ENCODE assay signal across 27 mouse cellular contexts in genomic region chr11:71987159-71988150, GRCm38 (mm10). TPM values are rescaled to one million over a fixed set of nuclear protein-coding genes. Genes with fewer than 3 reads are reported as not detected.
A peak's percentile ranks its signal among the peaks of the same experiment; 100 is the strongest.
DNase-seq lines count a peak whose midpoint lies in the region; ATAC-seq and TF ChIP-seq lines count a peak whose summit lies in the region.
"Had no signal": no experiment of that assay in that cellular context is flagged by ENCODE, and none has a peak within 500 bp of the region (broad histone marks: within the 10 kb centered on the region; RNA-seq: fewer than 3 reads in every experiment).

No protein-coding gene starts in this region.

- H3K27ac ChIP-seq in hindbrain, embryonic 13.5 days: peak overlapping the region; percentile 58; the same call in 1 of the 2 replicates
- no peak overlapping the region for H3K27ac ChIP-seq in hindbrain, postnatal 0 days
- H3K27ac ChIP-seq in kidney, embryonic 16.5 days (ENCODE audit: low read length): no peak overlapping the region
- H3K27ac ChIP-seq in CH12.LX (ENCODE audit: insufficient read depth, low read depth): no peak overlapping the region
- H3K27ac ChIP-seq: limb, embryonic 10.5 days; limb, embryonic 15.5 days; liver, embryonic 14.5 days; macrophage; stomach, embryonic 15.5 days had no signal

- TF ChIP-seq POLR2A in CH12.LX (IDR thresholded peaks at IDR 0.05; ENCODE audit: low read depth, low read length): no peak

- in situ Hi-C loops in CH12.LX (cut with MboI; ENCODE audit: low pct_ligation_motif_present, low pct_unique_long_range_greater_than_20kb, low sequenced_read_pairs): no loop called here

- WGBS in hindbrain, embryonic 13.5 days: 64% methylated on average over 14 of the region's 14 CpGs
- WGBS in hindbrain, postnatal 0 days: 76% methylated on average over 14 of the region's 14 CpGs
- WGBS in kidney, embryonic 16.5 days: 32% methylated on average over 14 of the region's 14 CpGs

- peak; percentile 11 for DNase-seq in embryo, embryonic 11 days
- no peak for DNase-seq in embryo, embryonic 10.5 days (ENCODE audit: low spot score)
- no peak for DNase-seq in hindbrain, postnatal 0 days (ENCODE audit: low spot score)
- DNase-seq in kidney, postnatal 10 days: no peak
- peak; percentile 84 for DNase-seq in CH12.LX (ENCODE audit: extremely low read depth)
- DNase-seq: adrenal gland, adult 8-10 months; cerebellum, adult 11-12 months; cerebellum, adult 9-11 months; heart, postnatal 14 days; kidney, adult 18-20 months; lung, adult 2 months; lung, postnatal 10 days; right cerebral cortex, postnatal 25 days had no signal

- H3K79me2 ChIP-seq in CH12.LX (replicated peaks; ENCODE audit: control insufficient read depth, extremely low read depth, insufficient read depth, poor library complexity, severe bottlenecking): no peaks in the 10 kb centered on the region

- no peak for TF ChIP-seq RAD21 in CH12.LX (IDR thresholded peaks at IDR 0.05; ENCODE audit: low read depth, low read length)

- peaks cover 6% of the 10 kb centered on the region for H3K27me3 ChIP-seq in hindbrain, embryonic 13.5 days
- no peaks in the 10 kb centered on the region for H3K27me3 ChIP-seq in hindbrain, postnatal 0 days (ENCODE audit: insufficient read depth, low read length)
- peaks cover 16% of the 10 kb centered on the region; the same call in 1 of the 2 replicates for H3K27me3 ChIP-seq in kidney, embryonic 16.5 days (ENCODE audit: insufficient read depth, low read length)
- H3K27me3 ChIP-seq in CH12.LX (replicated peaks): peaks cover 7% of the 10 kb centered on the region
- H3K27me3 ChIP-seq: midbrain, embryonic 15.5 days; stomach, embryonic 15.5 days had no signal

- no peak overlapping the region for H3K9ac ChIP-seq in hindbrain, embryonic 13.5 days
- H3K9ac ChIP-seq in hindbrain, postnatal 0 days (replicated peaks; ENCODE audit: low read length): no peak overlapping the region
- H3K9ac ChIP-seq in kidney, embryonic 16.5 days (replicated peaks; ENCODE audit: low read length): 0 out of 2 replicates have a peak overlapping the region, but pooled peaks have one; percentile 12
- no peak overlapping the region for H3K9ac ChIP-seq in CH12.LX (ENCODE audit: insufficient read depth, low read depth)
- H3K9ac ChIP-seq: limb, embryonic 15.5 days; liver, embryonic 14.5 days; midbrain, embryonic 15.5 days; stomach, embryonic 15.5 days had no signal

- dilution Hi-C loops in CH12.LX (cut with MboI; ENCODE audit: extremely low pct_ligation_motif_present, extremely low pct_unique_long_range_greater_than_20kb, low sequenced_read_pairs): no loop called here

- H3K4me1 ChIP-seq in hindbrain, embryonic 13.5 days (replicated peaks): peaks cover 40% of the 10 kb centered on the region
- H3K4me1 ChIP-seq in hindbrain, postnatal 0 days (ENCODE audit: insufficient read depth, low read length): peaks cover 17% of the 10 kb centered on the region
- peaks cover 36% of the 10 kb centered on the region for H3K4me1 ChIP-seq in kidney, embryonic 16.5 days (ENCODE audit: insufficient read depth, low read length)
- H3K4me1 ChIP-seq in CH12.LX (ENCODE audit: control insufficient read depth in 1 of 2, insufficient read depth in 2 of 2): peaks cover 28 to 63% of the 10 kb centered on the region in 2 experiments
- H3K4me1 ChIP-seq: limb, embryonic 15.5 days had no signal

- no peak overlapping the region for H3K4me2 ChIP-seq in hindbrain, embryonic 13.5 days
- H3K4me2 ChIP-seq in hindbrain, postnatal 0 days (ENCODE audit: low read depth, low read length): no peak overlapping the region
- H3K4me2 ChIP-seq in kidney, embryonic 16.5 days (replicated peaks; ENCODE audit: low read depth, low read length): peak overlapping the region; percentile 23
- no peak overlapping the region for H3K4me2 ChIP-seq in CH12.LX (ENCODE audit: insufficient read depth, low read depth, poor library complexity, severe bottlenecking)
- H3K4me2 ChIP-seq: limb, embryonic 15.5 days; midbrain, embryonic 15.5 days; stomach, embryonic 15.5 days had no signal

- peak; percentile 76 for TF ChIP-seq EP300 in CH12.LX (IDR thresholded peaks at IDR 0.05; ENCODE audit: low read length)

- no peak for ATAC-seq in hindbrain, embryonic 13.5 days (ENCODE audit: low FRiP score)
- ATAC-seq in hindbrain, postnatal 0 days: no peak
- peak; percentile 67 for ATAC-seq in kidney, embryonic 16.5 days (ENCODE audit: low FRiP score, low TSS enrichment)
- no peak for ATAC-seq in cerebellum, adult (ENCODE audit: insufficient number of reproducible peaks, low FRiP score, low TSS enrichment)
- ATAC-seq: forebrain, embryonic 16.5 days; midbrain, embryonic 15.5 days had no signal

- no peaks in the 10 kb centered on the region for H3K9me3 ChIP-seq in hindbrain, embryonic 13.5 days
- no peaks in the 10 kb centered on the region for H3K9me3 ChIP-seq in hindbrain, postnatal 0 days (ENCODE audit: low read length)
- no peaks in the 10 kb centered on the region for H3K9me3 ChIP-seq in kidney, embryonic 16.5 days (ENCODE audit: low read length)
- H3K9me3 ChIP-seq in CH12.LX (replicated peaks; ENCODE audit: low read length): no peaks in the 10 kb centered on the region
- H3K9me3 ChIP-seq: hindbrain, embryonic 10.5 days; limb, embryonic 10.5 days; limb, embryonic 15.5 days; midbrain, embryonic 15.5 days; stomach, embryonic 15.5 days had no signal

- no peak for TF ChIP-seq CTCF in hindbrain, postnatal 0 days (IDR thresholded peaks at IDR 0.05; ENCODE audit: low read depth)
- TF ChIP-seq CTCF in CH12.LX (conservative IDR thresholded peaks at IDR 0.05 in 1 of 2, IDR thresholded peaks at IDR 0.05 in 1 of 2; ENCODE audit: low read depth in 2 of 2, low read length in 2 of 2): no peak

- H3K4me3 ChIP-seq in hindbrain, embryonic 13.5 days: no peak overlapping the region
- no peak overlapping the region for H3K4me3 ChIP-seq in hindbrain, postnatal 0 days (ENCODE audit: low read length)
- no peak overlapping the region for H3K4me3 ChIP-seq in kidney, embryonic 16.5 days (ENCODE audit: low read length)
- H3K4me3 ChIP-seq in CH12.LX (replicated peaks in 1 of 3; ENCODE audit: low read depth in 2 of 3, low read length in 2 of 3, poor library complexity in 1 of 3): no peak overlapping the region
- H3K4me3 ChIP-seq: hindbrain, embryonic 10.5 days; limb, embryonic 10.5 days; limb, embryonic 15.5 days; midbrain, embryonic 15.5 days; stomach, embryonic 15.5 days had no signal

- no peaks in the 10 kb centered on the region for H3K36me3 ChIP-seq in hindbrain, embryonic 13.5 days
- H3K36me3 ChIP-seq in hindbrain, postnatal 0 days (ENCODE audit: insufficient read depth, low read length): no peaks in the 10 kb centered on the region
- H3K36me3 ChIP-seq in kidney, embryonic 16.5 days (ENCODE audit: insufficient read depth, low read length): no peaks in the 10 kb centered on the region
- H3K36me3 ChIP-seq in CH12.LX (replicated peaks in 1 of 2; ENCODE audit: control insufficient read depth in 1 of 2, insufficient read depth in 1 of 2, low read length in 1 of 2): no peaks in the 10 kb centered on the region
- H3K36me3 ChIP-seq: G1E; hindbrain, embryonic 10.5 days; limb, embryonic 10.5 days; limb, embryonic 15.5 days; midbrain, embryonic 15.5 days; stomach, embryonic 15.5 days had no signal

TF ChIP-seq in CH12.LX, 34 proteins besides CTCF, POLR2A, EP300 and RAD21 (continues in another document):
- TF ChIP-seq JUN (IDR thresholded peaks at IDR 0.05; ENCODE audit: insufficient read depth, low read depth, low read length): no peak
- TF ChIP-seq MXI1 (IDR thresholded peaks at IDR 0.05; ENCODE audit: low read depth, low read length): no peak
- TF ChIP-seq KAT2A (IDR thresholded peaks at IDR 0.05; ENCODE audit: insufficient replicate concordance, low read length): 0 out of 2 replicates have a peak, but pooled peaks have one; percentile 50
- no peak for TF ChIP-seq ZNF384 (IDR thresholded peaks at IDR 0.05; ENCODE audit: low read depth, low read length)
- peak; percentile 76 for TF ChIP-seq TCF12 (IDR thresholded peaks at IDR 0.05; ENCODE audit: low read depth, low read length)
- no peak for TF ChIP-seq ZC3H11A (IDR thresholded peaks at IDR 0.05; ENCODE audit: low read depth, low read length)
- TF ChIP-seq ZKSCAN1 (IDR thresholded peaks at IDR 0.05; ENCODE audit: borderline replicate concordance, low read depth, low read length): peak; percentile 30; the same call in 1 of the 2 replicates
- peak; percentile 36; the same call in 1 of the 2 replicates for TF ChIP-seq MEF2A (IDR thresholded peaks at IDR 0.05; ENCODE audit: borderline replicate concordance, low read depth, low read length)
- no peak for TF ChIP-seq JUND (conservative IDR thresholded peaks at IDR 0.05; ENCODE audit: low read depth, low read length)
- no peak for TF ChIP-seq E2F4 (IDR thresholded peaks at IDR 0.05; ENCODE audit: insufficient replicate concordance, low read depth, low read length)
- no peak; the same call in 1 of the 2 replicates for TF ChIP-seq IRF4 (IDR thresholded peaks at IDR 0.05; ENCODE audit: low read depth, low read length)
- TF ChIP-seq USF1 (IDR thresholded peaks at IDR 0.05; ENCODE audit: low read depth, low read length): no peak
- TF ChIP-seq MYC (IDR thresholded peaks at IDR 0.05; ENCODE audit: low read depth, low read length): peak; percentile 9; the same call in 1 of the 2 replicates
- no peak for TF ChIP-seq UBTF (IDR thresholded peaks at IDR 0.05; ENCODE audit: low read depth, low read length)
- no peak for TF ChIP-seq RCOR1 (conservative IDR thresholded peaks at IDR 0.05; ENCODE audit: low read depth, low read length)
- peak; percentile 78 for TF ChIP-seq NRF1 (IDR thresholded peaks at IDR 0.05; ENCODE audit: low read depth, low read length)
- TF ChIP-seq MAFK (IDR thresholded peaks at IDR 0.05; ENCODE audit: insufficient replicate concordance, low read length): peak; percentile 62; the same call in 1 of the 2 replicates

RNA-seq across cellular contexts. Expression of gene Aipl1, which starts 49.9 kb away (rescaled TPM):
- polyA plus RNA-seq in hindbrain, embryonic 13.5 days (2015; fragmentation: Nextera tagmentation; extraction: Ambion mirVana): 0.31 and 0.39 TPM in 2 replicates
- total RNA-seq in hindbrain, postnatal 0 days (2014; rRNA removed): 0.07 TPM in 1 of 2 replicates, not detected in the other
- 0.34 and 0.42 TPM in 2 replicates for polyA plus RNA-seq in hindbrain, postnatal 0 days (2015; fragmentation: Nextera tagmentation; extraction: Ambion mirVana)
- 0.30 and 0.39 TPM in 2 replicates for polyA plus RNA-seq in kidney, embryonic 16.5 days (2015; fragmentation: Nextera tagmentation; extraction: Ambion mirVana)
- total RNA-seq in CH12.LX (2012; rRNA removed) (0.29 and 0.93 TPM in 2 replicates), CH12.LX (2014; rRNA removed) (0.81 and 0.90 TPM in 2 replicates)
- polyA plus RNA-seq in CH12.LX (2012; ENCODE audit: insufficient read length, low read depth): 0.71 and 1.0 TPM in 2 replicates
- total RNA-seq: adrenal gland, adult 8-10 months; gastrocnemius, adult 8-10 months; heart, postnatal 14 days had no signal
- polyA plus RNA-seq: G1E; large intestine, adult 2 months had no signal

RNA-seq across cellular contexts. Expression of gene Pimreg, which starts 54.4 kb away (rescaled TPM):
- polyA plus RNA-seq in hindbrain, embryonic 13.5 days (2015; fragmentation: Nextera tagmentation; extraction: Ambion mirVana): 43.2 and 43.6 TPM in 2 replicates
- total RNA-seq in hindbrain, postnatal 0 days (2014; rRNA removed): 18.7 and 22.8 TPM in 2 replicates
- 23.9 and 27.8 TPM in 2 replicates for polyA plus RNA-seq in hindbrain, postnatal 0 days (2015; fragmentation: Nextera tagmentation; extraction: Ambion mirVana)
- polyA plus RNA-seq in kidney, embryonic 16.5 days (2015; fragmentation: Nextera tagmentation; extraction: Ambion mirVana): 131 and 137 TPM in 2 replicates
- total RNA-seq in CH12.LX (2012; rRNA removed) (22.4 and 26.4 TPM in 2 replicates), CH12.LX (2014; rRNA removed) (49.5 and 52.7 TPM in 2 replicates)
- polyA plus RNA-seq in CH12.LX (2012; ENCODE audit: insufficient read length, low read depth): 27.9 and 28.9 TPM in 2 replicates
- total RNA-seq: G1E; gastrocnemius, adult 8-10 months had no signal
- polyA plus RNA-seq: G1E had no signal

Comparison
In these comparisons a context has a peak if more than half of its experiments do, and no peak if none do; other contexts are left out.
1. DNase-seq: peak in embryo, embryonic 11 days (single experiment) and CH12.LX (single experiment); none in embryo, embryonic 10.5 days (single experiment), hindbrain, postnatal 0 days (single experiment) and kidney, postnatal 10 days (single experiment).